8 mouse cellular contexts compared by ENCODE assay signal in the genomic region with DNA sequence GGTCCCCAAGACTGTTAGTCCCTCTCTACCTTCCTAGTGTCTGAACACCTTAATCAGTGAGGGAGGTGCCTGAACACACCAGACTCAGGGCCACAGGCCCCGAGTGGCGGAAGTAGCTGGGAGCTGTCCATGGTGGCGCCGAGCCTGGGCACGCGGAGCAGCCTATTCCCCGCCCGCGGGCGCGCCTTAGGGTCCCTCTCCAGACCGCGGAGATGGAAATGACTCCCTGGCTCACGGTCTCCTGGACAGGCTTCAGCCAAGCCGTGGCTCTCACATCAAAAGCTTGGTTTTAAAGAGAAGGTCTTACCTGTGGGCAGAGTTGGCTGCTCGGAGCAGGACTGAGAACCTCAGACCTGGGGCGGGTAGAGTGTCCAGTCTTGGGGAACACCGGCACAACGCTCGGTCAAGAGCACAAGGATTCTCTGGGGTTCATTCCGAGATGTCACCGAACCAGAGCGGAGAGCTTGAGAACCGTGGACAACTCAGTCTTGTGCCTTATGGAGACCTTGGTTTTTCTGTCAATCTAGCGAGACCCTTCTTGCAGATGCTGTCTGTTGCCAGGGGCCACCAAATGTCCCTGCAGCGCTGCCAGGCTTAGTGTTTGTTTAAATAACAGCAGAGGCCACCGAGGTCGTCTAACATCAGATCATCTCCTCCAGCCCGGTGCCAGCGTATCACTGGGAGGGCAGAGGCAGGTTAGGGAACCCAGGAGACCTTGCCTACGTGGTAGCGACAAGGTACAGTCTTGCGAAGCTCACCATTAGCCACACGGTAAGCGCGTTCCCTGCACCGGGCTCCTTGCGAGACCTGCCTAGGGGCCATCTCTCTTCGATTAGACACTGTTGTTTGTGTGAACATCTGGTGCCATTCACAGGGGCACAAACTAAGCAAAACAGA. TPM values are rescaled to one million over a fixed set of nuclear protein-coding genes. Genes with fewer than 3 reads are reported as not detected.
DNase-seq lines count a peak whose midpoint lies in the region; ATAC-seq lines count a peak whose summit lies in the region.

No protein-coding gene starts in this region.

- H3K4me2 ChIP-seq in heart, embryonic 12.5 days = peak overlapping the region; percentile 73
- H3K4me2 ChIP-seq in kidney, embryonic 14.5 days (replicated peaks; ENCODE audit: low read depth, low read length) = peak overlapping the region; percentile 69

- peak overlapping the region; percentile 42 for H3K4me3 ChIP-seq in heart, embryonic 12.5 days
- peak overlapping the region; percentile 36 for H3K4me3 ChIP-seq in kidney, embryonic 14.5 days (ENCODE audit: low read length)

- no peak overlapping the region for H3K9ac ChIP-seq in heart, embryonic 12.5 days
- H3K9ac ChIP-seq in kidney, embryonic 14.5 days (ENCODE audit: low read depth, low read length) = no peak overlapping the region

- H3K27ac ChIP-seq in heart, embryonic 12.5 days (ENCODE audit: poor library complexity, severe bottlenecking) = no peak overlapping the region
- no peak overlapping the region for H3K27ac ChIP-seq in kidney, embryonic 14.5 days (ENCODE audit: low read depth, low read length)

- ATAC-seq in heart, embryonic 12.5 days (ENCODE audit: insufficient number of reproducible peaks, low FRiP score) = peak; percentile 53; the same call in 1 of the 2 replicates
- 0 out of 2 replicates have a peak, but pooled peaks have one; percentile 32 for ATAC-seq in kidney, embryonic 14.5 days (ENCODE audit: low FRiP score, low TSS enrichment)

- no peaks in the 10 kb centered on the region for H3K36me3 ChIP-seq in heart, embryonic 12.5 days
- H3K36me3 ChIP-seq in kidney, embryonic 14.5 days (ENCODE audit: control insufficient read depth, insufficient read depth, low read length) = no peaks in the 10 kb centered on the region

- no peaks in the 10 kb centered on the region for H3K9me3 ChIP-seq in heart, embryonic 12.5 days (replicated peaks)
- no peaks in the 10 kb centered on the region for H3K9me3 ChIP-seq in kidney, embryonic 14.5 days (ENCODE audit: control insufficient read depth, low read length)

- peaks cover 12% of the 10 kb centered on the region for H3K4me1 ChIP-seq in heart, embryonic 12.5 days (replicated peaks)
- H3K4me1 ChIP-seq in kidney, embryonic 14.5 days (ENCODE audit: control insufficient read depth, insufficient read depth, low read length) = peaks cover 5% of the 10 kb centered on the region; the same call in 1 of the 2 replicates

- peaks cover 37% of the 10 kb centered on the region for H3K27me3 ChIP-seq in heart, embryonic 12.5 days (replicated peaks)
- peaks cover 20% of the 10 kb centered on the region for H3K27me3 ChIP-seq in kidney, embryonic 14.5 days (ENCODE audit: control insufficient read depth, insufficient read depth, low read length)

- DNase-seq in left cerebral cortex, adult 18-20 months (ENCODE audit: low spot score in 2 of 2) = peak; percentile 25 to 37
- DNase-seq in left cerebral cortex, adult 11 months (ENCODE audit: low spot score) = no peak
- peak; percentile 81 for DNase-seq in embryo, embryonic 10 days (ENCODE audit: low spot score)
- peak; percentile 83 for DNase-seq in lung, postnatal 14 days
- DNase-seq in right cerebral cortex, postnatal 10 days (ENCODE audit: low spot score in 2 of 2) = peak; percentile 30 to 36
- DNase-seq in urinary bladder, postnatal 25 days (ENCODE audit: low spot score) = peak; percentile 63

- WGBS in heart, embryonic 12.5 days = 6% methylated on average over 39 of the region's 39 CpGs
- 5% methylated on average over 39 of the region's 39 CpGs for WGBS in kidney, embryonic 14.5 days

RNA-seq across cellular contexts. Expression of a gene that starts 1.0 kb away (rescaled TPM):
- total RNA-seq in left cerebral cortex, adult 18-20 months (2021) = 10 to 100 TPM; 12.2 to 12.7 TPM
- 1.0 and 1.1 TPM in 2 replicates for polyA plus RNA-seq in heart, embryonic 12.5 days (2016; fragmentation: Nextera tagmentation; extraction: Ambion mirVana)
- polyA plus RNA-seq in kidney, embryonic 14.5 days (2014; fragmentation: Nextera tagmentation; extraction: Ambion mirVana) = 0.16 and 0.36 TPM in 2 replicates
